Mouse (Mus musculus) embryonic stem cell, embryonic (primary cell): ENCODE data around the gene Olfr706.
"Not testable (repeated sequence)": the region's sequence is repeated elsewhere in the genome, so short reads cannot be mapped to it uniquely, and the experiment has no call there.

Experiments used
- CTCF ChIA-PET, 4 experiments: fragments of 300-600 bp in 2 of 4; fragments of 350-600 bp in 2 of 4; sonication (Branson Sonifier 250); formaldehyde crosslinking; loops; one replicate each; lab custom pipeline; 2022; ENCODE audit warnings: inconsistent platforms in 2 of 4; lab: Charles Lee
- POLR2A ChIA-PET, 4 experiments: fragments of 300-600 bp in 2 of 4; fragments of 350-600 bp in 2 of 4; sonication (Branson Sonifier 250); formaldehyde crosslinking; loops; one replicate each; lab custom pipeline; 2022; ENCODE audit warnings: antibody characterized with exemption in 4 of 4, inconsistent platforms in 1 of 4; lab: Charles Lee

Gene Olfr706

GRCm38 (mm10) chr7:106888062-106888461, at the start of gene Olfr706:
Olfr706 (minus strand) TSS chr7:106888162.
- POLR2A ChIA-PET: no interaction called here
- CTCF ChIA-PET: no interaction called here

GRCm38 (mm10) chr7:106932119-106932518, 44.2 kb upstream of the Olfr706 start, which contains the start of gene Olfr709-ps1:
Olfr709-ps1 (minus strand) TSS chr7:106932219.
- POLR2A ChIA-PET: no interaction called here
- CTCF ChIA-PET: no interaction called here

GRCm38 (mm10) chr7:106920961-106921360, 33.0 kb upstream of the Olfr706 start:
- POLR2A ChIA-PET, CTCF ChIA-PET: not testable (repeated sequence)

GRCm38 (mm10) chr7:106907676-106908075, 19.7 kb upstream of the Olfr706 start, which contains the start of gene Olfr1532-ps1:
Olfr1532-ps1 (plus strand) TSS chr7:106908001.
- CTCF ChIA-PET: no interaction called here
- POLR2A ChIA-PET: interaction anchor here in 1 of 4 experiments (0.6 kb wide), 1 partner anchor 69 kb away, joined by 3 read pairs; no protein-coding TSS in a partner anchor

- CTCF ChIA-PET, POLR2A ChIA-PET: not testable (repeated sequence)
Measured at GRCm38 (mm10) chr7:106901141-106901540, 13.2 kb upstream of the Olfr706 start, which contains the start of gene Olfr707. Olfr707 (minus strand) TSS chr7:106901241.

- POLR2A ChIA-PET: no interaction called here
- CTCF ChIA-PET: no interaction called here
Measured at GRCm38 (mm10) chr7:106876791-106877190, 11.2 kb downstream of the Olfr706 start, which contains the start of gene Olfr705. Olfr705 (minus strand) TSS chr7:106876891.

- POLR2A ChIA-PET: no interaction called here
- CTCF ChIA-PET: no interaction called here
Measured at GRCm38 (mm10) chr7:106862885-106863284, 25.1 kb downstream of the Olfr706 start, which contains the start of gene Olfr704. Olfr704 (plus strand) TSS chr7:106863185.

GRCm38 (mm10) chr7:106843060-106843459, 44.9 kb downstream of the Olfr706 start, which contains the start of gene Olfr703:
Olfr703 (plus strand) TSS chr7:106843360.
- ChIA-PET POLR2A (no interaction called here), CTCF (no interaction called here)

GRCm38 (mm10) chr7:106833793-106834192, 54.2 kb downstream of the Olfr706 start, which contains the start of gene Olfr702:
Olfr702 (minus strand) TSS chr7:106833893.
- ChIA-PET POLR2A (no interaction called here), CTCF (no interaction called here)
